Mouse (Mus musculus) left cerebral cortex, postnatal 36 days (tissue): ENCODE measurements around the gene Gm21188. TPM values are rescaled to one million over a fixed set of nuclear protein-coding genes. Genes with fewer than 3 reads are reported as not detected.

Experiments
- total RNA-seq, 2 experiments: library from RNA; stranded (reverse); gene quantifications; 2 replicates each; pipeline ENCODE4 v1.2.3; 2021

Gm21188 gene
- total RNA-seq, 2 experiments from 2014 or later = 0.20 TPM; not detected in 1

Other genes with a start within 250 kb of the Gm21188 start
- not detected for gene AF067063, start 222.0 kb downstream of the Gm21188 start, total RNA-seq
- gene D13Ertd608e, start 216.2 kb downstream of the Gm21188 start, total RNA-seq = not detected
- not detected for gene Tcstv1, start 157.4 kb downstream of the Gm21188 start, total RNA-seq
- not detected for gene Gm21761, start 122.9 kb downstream of the Gm21188 start, total RNA-seq
- not detected for gene B020031M17Rik, start 101.4 kb downstream of the Gm21188 start, total RNA-seq
- gene Gm36079, start 25.2 kb downstream of the Gm21188 start, total RNA-seq = not detected
- not detected for gene Gm20767, start 88.1 kb upstream of the Gm21188 start, total RNA-seq
- not detected for gene Gm21818, start 120.2 kb upstream of the Gm21188 start, total RNA-seq
- not detected for gene Gm21762, start 163.8 kb upstream of the Gm21188 start, total RNA-seq
- not detected for gene Gm21731, start 186.9 kb upstream of the Gm21188 start, total RNA-seq
- gene AF067061, start 210.9 kb upstream of the Gm21188 start, total RNA-seq = not detected
- not detected for gene BC147527, start 248.2 kb upstream of the Gm21188 start, total RNA-seq